ENCODE assay signal across 8 mouse cellular contexts in genomic region chr2:38164326-38165035, GRCm38 (mm10).
DNase-seq lines count a peak whose midpoint lies in the region; ATAC-seq and TF ChIP-seq lines count a peak whose summit lies in the region.

No protein-coding gene starts in this region.

- intact Hi-C loops in gastrocnemius, postnatal 14 days (cut with DNase I; ENCODE audit: low total_unique reads), result no loop called here
- intact Hi-C loops in gastrocnemius, postnatal 36 days (cut with DNase I), result no loop called here
- intact Hi-C loops in left cerebral cortex, adult 2 months (cut with DNase I), result no loop called here

- H3K4me1 ChIP-seq in liver, embryonic 15.5 days (replicated peaks), result peaks cover 34% of the 10 kb centered on the region

- no peak for ATAC-seq in liver, embryonic 15.5 days (ENCODE audit: insufficient read depth)

- H3K4me2 ChIP-seq in liver, embryonic 15.5 days, result peak overlapping the region; percentile 57

- no peaks in the 10 kb centered on the region for H3K9me3 ChIP-seq in liver, embryonic 15.5 days (replicated peaks)

- no peak for TF ChIP-seq CTCF in left cerebral cortex, adult 2 months (IDR thresholded peaks at IDR 0.05)

- no peaks in the 10 kb centered on the region for H3K36me3 ChIP-seq in liver, embryonic 15.5 days (replicated peaks)

- no peaks in the 10 kb centered on the region for H3K27me3 ChIP-seq in liver, embryonic 15.5 days

- WGBS in liver, embryonic 15.5 days (ENCODE audit: insufficient replicate concordance), result 38% methylated on average over 5 of the region's 5 CpGs

- no peak overlapping the region for H3K27ac ChIP-seq in liver, embryonic 15.5 days (replicated peaks)
- H3K27ac ChIP-seq in left cerebral cortex, adult 2 months, result no peak overlapping the region

- H3K4me3 ChIP-seq in liver, embryonic 15.5 days (replicated peaks), result peak overlapping the region; percentile 28
- H3K4me3 ChIP-seq in left cerebral cortex, adult 2 months, result no peak overlapping the region

- peak; percentile 8 for DNase-seq in gastrocnemius, postnatal 14 days
- DNase-seq in gastrocnemius, postnatal 36 days, result no peak
- peak; percentile 41 to 43 for DNase-seq in B cell, adult 2 months
- DNase-seq in heart, adult 9 months (ENCODE audit: low spot score in 2 of 2), result peak; percentile 17 to 34
- no peak for DNase-seq in ovary, adult 18-20 months (ENCODE audit: low spot score)
- no peak for DNase-seq in left cerebral cortex, adult 2 months (ENCODE audit: extremely low spot score in 1 of 2, low spot score in 2 of 2)
- DNase-seq in cerebellum, adult 8-10 months, result no peak

- no peak overlapping the region; the same call in 1 of the 2 replicates for H3K9ac ChIP-seq in liver, embryonic 15.5 days

Comparison
In these comparisons a context has a peak if more than half of its experiments do, and no peak if none do; other contexts are left out.
1. DNase-seq: peak in gastrocnemius, postnatal 14 days (single experiment), B cell, adult 2 months (2 of 2) and heart, adult 9 months (2 of 2); none in gastrocnemius, postnatal 36 days (0 of 2), ovary, adult 18-20 months (single experiment), left cerebral cortex, adult 2 months (0 of 2) and cerebellum, adult 8-10 months (single experiment).